Mouse (Mus musculus): ENCODE measurements around the gene Myl6. TPM values are rescaled to one million over a fixed set of nuclear protein-coding genes. Genes with fewer than 3 reads are reported as not detected.
A peak's percentile ranks its signal among the peaks of the same experiment; 100 is the strongest.

Myl6 gene
- polyA plus RNA-seq, 1 experiment from 2014 or later, result 685 TPM

DNA sequence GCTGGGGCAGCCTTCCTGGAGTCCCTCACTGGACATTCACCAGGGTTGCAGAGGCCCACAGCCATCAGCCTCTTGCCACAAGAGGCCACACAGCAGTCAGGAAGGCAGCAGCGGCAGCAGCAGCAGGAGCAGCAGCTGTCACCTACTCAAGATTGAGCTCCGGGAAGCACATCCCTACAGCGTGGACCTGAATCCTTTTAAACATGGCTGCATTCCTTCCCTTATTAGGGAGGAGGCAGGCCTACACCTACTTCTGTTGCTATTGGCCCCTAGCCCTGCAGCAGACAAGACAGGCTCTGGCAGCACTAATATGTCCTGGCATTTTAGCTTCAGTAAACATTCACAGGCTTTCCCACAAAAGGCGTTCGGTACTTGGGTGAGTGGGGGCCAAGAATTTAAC, 3.7 kb downstream of the Myl6 start:
- Histone ChIP-seq H3K27me3 (replicated peaks; ENCODE audit: control insufficient read depth, insufficient read depth, low read length) (no peaks in the 10 kb centered on the region), H3K4me1 (replicated peaks; ENCODE audit: control insufficient read depth, insufficient read depth, low read length) (peaks cover 36% of the 10 kb centered on the region), H3K27ac (ENCODE audit: low read depth, low read length) (no peak overlapping the region; the same call in 1 of the 2 replicates), H3K4me3 (ENCODE audit: low read depth, low read length) (no peak overlapping the region), H3K36me3 (ENCODE audit: control insufficient read depth, insufficient read depth, low read length) (peaks cover 45% of the 10 kb centered on the region), H3K9me3 (ENCODE audit: control insufficient read depth, low read length) (no peaks in the 10 kb centered on the region), H3K4me2 (no peak overlapping the region), H3K9ac (ENCODE audit: low read depth, low read length) (peak overlapping the region; percentile 5; the same call in 1 of the 2 replicates)
- ATAC-seq (replicated peaks; ENCODE audit: low FRiP score), result no peak
- DNase-seq (ENCODE audit: low spot score), result no peak
- WGBS, result 56% methylated on average over 5 of the region's 5 CpGs

DNA sequence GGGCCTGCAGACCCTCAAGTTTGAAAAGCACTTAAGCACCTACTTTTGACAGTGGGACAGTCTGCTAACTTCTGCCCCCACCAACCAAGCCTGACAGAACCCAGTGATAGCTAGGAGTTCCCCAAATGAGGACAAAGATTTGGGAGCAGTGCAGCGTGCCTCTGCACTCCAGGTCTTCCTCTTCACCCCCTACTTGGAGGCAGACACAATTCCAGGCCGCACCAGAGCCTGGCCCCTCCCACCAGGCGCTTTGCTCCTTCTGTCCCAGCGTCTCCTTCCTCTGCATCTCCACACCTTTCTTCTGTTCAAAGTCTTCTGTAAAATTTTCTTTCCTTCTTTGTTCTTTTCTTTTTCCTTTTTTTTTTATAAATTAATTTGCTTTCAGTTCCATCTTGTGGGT, 4.2 kb downstream of the Myl6 start:
- Histone ChIP-seq H3K27me3 (replicated peaks; ENCODE audit: control insufficient read depth, insufficient read depth, low read length) (no peaks in the 10 kb centered on the region), H3K9ac (ENCODE audit: low read depth, low read length) (no peak overlapping the region), H3K36me3 (ENCODE audit: control insufficient read depth, insufficient read depth, low read length) (peaks cover 45% of the 10 kb centered on the region), H3K9me3 (ENCODE audit: control insufficient read depth, low read length) (no peaks in the 10 kb centered on the region), H3K4me1 (replicated peaks; ENCODE audit: control insufficient read depth, insufficient read depth, low read length) (peaks cover 31% of the 10 kb centered on the region), H3K4me2 (no peak overlapping the region), H3K4me3 (ENCODE audit: low read depth, low read length) (0 out of 2 replicates have a peak overlapping the region, but pooled peaks have one; percentile 3), H3K27ac (ENCODE audit: low read depth, low read length) (no peak overlapping the region; the same call in 1 of the 2 replicates)
- ATAC-seq (replicated peaks; ENCODE audit: low FRiP score) (no peak), DNase-seq (ENCODE audit: low spot score) (no peak)
- WGBS, result 66% methylated on average over 4 of the region's 4 CpGs

DNA sequence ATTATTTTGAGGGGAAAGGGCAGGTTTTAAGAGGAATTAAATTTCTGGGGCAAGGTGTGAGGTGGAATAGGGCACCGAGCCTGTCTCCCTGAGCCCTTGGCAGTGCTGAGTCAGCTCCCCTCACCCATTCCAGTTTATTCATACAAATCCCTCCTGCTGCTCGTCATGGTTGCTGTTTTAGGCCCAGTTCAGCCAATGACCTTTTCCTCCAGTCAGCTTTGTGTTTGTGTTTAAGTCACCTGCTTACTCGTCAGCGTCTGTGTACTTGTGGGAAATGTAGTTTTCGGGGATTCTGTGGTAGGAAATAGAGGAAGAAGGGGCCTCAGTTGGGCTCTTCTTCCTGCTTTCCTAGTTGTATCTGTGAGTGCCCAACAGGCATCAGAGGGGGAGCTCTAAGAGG, 4.6 kb downstream of the Myl6 start:
- H3K36me3 ChIP-seq (ENCODE audit: control insufficient read depth, insufficient read depth, low read length), result peaks cover 46% of the 10 kb centered on the region
- H3K9me3 ChIP-seq (ENCODE audit: control insufficient read depth, low read length), result no peaks in the 10 kb centered on the region
- no peaks in the 10 kb centered on the region for H3K27me3 ChIP-seq (replicated peaks; ENCODE audit: control insufficient read depth, insufficient read depth, low read length)
- H3K27ac ChIP-seq (ENCODE audit: low read depth, low read length), result peak overlapping the region; percentile 7; the same call in 1 of the 2 replicates
- WGBS, result 67% methylated on average over 5 of the region's 5 CpGs
- no peak overlapping the region for H3K4me3 ChIP-seq (ENCODE audit: low read depth, low read length)
- ATAC-seq (replicated peaks; ENCODE audit: low FRiP score), result no peak
- H3K9ac ChIP-seq (ENCODE audit: low read depth, low read length), result no peak overlapping the region
- no peak for DNase-seq (ENCODE audit: low spot score)
- peaks cover 28% of the 10 kb centered on the region for H3K4me1 ChIP-seq (replicated peaks; ENCODE audit: control insufficient read depth, insufficient read depth, low read length)
- no peak overlapping the region for H3K4me2 ChIP-seq

DNA sequence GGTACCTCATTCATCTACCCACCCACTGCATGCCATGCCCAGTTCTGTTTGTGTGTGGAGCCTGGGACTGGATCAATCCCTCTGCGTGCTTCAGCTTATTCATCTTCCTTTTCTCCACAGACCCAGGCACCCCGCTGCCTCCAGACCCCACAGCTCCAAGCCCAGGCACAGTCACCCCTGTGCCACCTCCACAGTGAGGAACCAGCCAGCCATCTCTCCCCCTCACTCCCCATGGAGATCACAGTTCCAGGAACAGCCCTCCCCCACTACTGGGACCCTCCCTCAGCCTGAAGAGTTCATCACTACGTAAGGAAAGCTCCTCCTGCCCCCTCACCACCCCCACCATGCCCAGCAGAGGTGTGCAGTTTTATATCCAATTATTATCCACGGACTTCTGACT, 5.2 kb downstream of the Myl6 start:
- Histone ChIP-seq H3K9me3 (ENCODE audit: control insufficient read depth, low read length) (no peaks in the 10 kb centered on the region), H3K4me1 (replicated peaks; ENCODE audit: control insufficient read depth, insufficient read depth, low read length) (peaks cover 28% of the 10 kb centered on the region), H3K9ac (ENCODE audit: low read depth, low read length) (no peak overlapping the region), H3K27ac (ENCODE audit: low read depth, low read length) (no peak overlapping the region), H3K4me2 (no peak overlapping the region), H3K4me3 (ENCODE audit: low read depth, low read length) (no peak overlapping the region), H3K27me3 (replicated peaks; ENCODE audit: control insufficient read depth, insufficient read depth, low read length) (no peaks in the 10 kb centered on the region), H3K36me3 (ENCODE audit: control insufficient read depth, insufficient read depth, low read length) (peaks cover 50% of the 10 kb centered on the region)
- DNase-seq (ENCODE audit: low spot score) (no peak), ATAC-seq (replicated peaks; ENCODE audit: low FRiP score) (no peak)
- 83% methylated on average over 4 of the region's 4 CpGs for WGBS

DNA sequence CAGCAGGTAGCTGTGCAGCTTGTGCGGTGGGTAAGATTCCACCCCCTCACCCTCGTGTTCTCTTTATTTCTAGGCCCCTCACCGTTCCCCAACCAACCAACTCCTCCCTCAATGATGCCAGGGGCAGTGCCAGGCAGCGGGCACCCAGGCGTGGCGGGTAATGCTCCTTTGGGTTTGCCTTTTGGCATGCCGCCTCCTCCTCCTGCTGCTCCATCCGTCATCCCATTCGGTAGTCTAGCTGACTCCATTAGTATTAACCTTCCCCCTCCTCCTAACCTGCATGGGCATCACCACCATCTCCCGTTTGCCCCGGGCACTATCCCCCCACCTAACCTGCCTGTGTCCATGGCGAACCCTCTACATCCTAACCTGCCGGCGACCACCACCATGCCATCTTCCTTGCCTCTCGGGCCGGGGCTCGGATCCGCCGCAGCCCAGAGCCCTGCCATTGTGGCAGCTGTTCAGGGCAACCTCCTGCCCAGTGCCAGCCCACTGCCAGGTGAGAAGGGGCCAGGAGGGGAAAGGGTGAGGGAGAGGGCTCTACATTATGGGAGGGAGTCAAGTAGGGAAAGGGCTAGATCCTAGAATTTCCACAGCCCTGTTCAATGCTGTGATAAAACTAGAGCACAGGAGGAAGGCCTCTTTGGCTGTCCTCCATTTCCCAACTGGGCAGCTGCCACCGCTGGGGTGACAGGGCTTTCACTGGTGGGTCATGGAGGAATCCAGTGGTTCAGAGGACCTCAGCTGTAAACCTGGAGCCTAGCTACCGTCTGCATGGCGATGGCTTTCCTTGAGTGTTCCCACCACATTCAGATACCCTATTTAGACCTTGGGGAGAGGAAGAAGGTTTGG, 5.9 kb downstream of the Myl6 start:
- no peak overlapping the region for H3K4me3 ChIP-seq (ENCODE audit: low read depth, low read length)
- H3K27me3 ChIP-seq (replicated peaks; ENCODE audit: control insufficient read depth, insufficient read depth, low read length), result no peaks in the 10 kb centered on the region
- H3K9ac ChIP-seq (ENCODE audit: low read depth, low read length), result no peak overlapping the region
- 93% methylated on average over 22 of the region's 22 CpGs for WGBS
- H3K27ac ChIP-seq (ENCODE audit: low read depth, low read length), result no peak overlapping the region
- peaks cover 28% of the 10 kb centered on the region for H3K4me1 ChIP-seq (replicated peaks; ENCODE audit: control insufficient read depth, insufficient read depth, low read length)
- peaks cover 56% of the 10 kb centered on the region for H3K36me3 ChIP-seq (ENCODE audit: control insufficient read depth, insufficient read depth, low read length)
- no peaks in the 10 kb centered on the region for H3K9me3 ChIP-seq (ENCODE audit: control insufficient read depth, low read length)
- ATAC-seq (replicated peaks; ENCODE audit: low FRiP score) (no peak), DNase-seq (ENCODE audit: low spot score) (no peak)
- H3K4me2 ChIP-seq, result no peak overlapping the region

DNA sequence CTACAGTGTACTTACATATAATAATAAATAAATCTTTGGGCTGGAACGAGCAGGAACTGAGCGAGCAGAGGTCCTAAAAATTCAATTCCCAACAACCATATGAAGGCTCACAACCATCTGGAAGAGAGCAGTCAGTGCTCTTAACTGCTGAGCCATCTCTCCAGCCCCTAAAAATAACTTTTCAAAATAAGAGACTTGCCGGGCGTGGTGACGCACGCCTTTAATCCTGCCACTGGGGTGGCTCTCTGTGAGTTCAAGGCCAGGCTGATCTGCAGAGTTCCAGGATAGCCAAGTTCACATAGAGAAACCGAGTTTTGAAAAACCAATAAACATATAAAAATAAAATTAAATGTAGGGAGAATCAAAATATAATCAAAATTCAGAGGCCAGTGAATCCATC, 7.6 kb downstream of the Myl6 start:
- Histone ChIP-seq H3K36me3 (ENCODE audit: control insufficient read depth, insufficient read depth, low read length) (peaks cover 70% of the 10 kb centered on the region), H3K4me2 (no peak overlapping the region), H3K4me1 (replicated peaks; ENCODE audit: control insufficient read depth, insufficient read depth, low read length) (peaks cover 14% of the 10 kb centered on the region), H3K4me3 (ENCODE audit: low read depth, low read length) (no peak overlapping the region), H3K9me3 (ENCODE audit: control insufficient read depth, low read length) (no peaks in the 10 kb centered on the region), H3K9ac (ENCODE audit: low read depth, low read length) (no peak overlapping the region), H3K27me3 (replicated peaks; ENCODE audit: control insufficient read depth, insufficient read depth, low read length) (no peaks in the 10 kb centered on the region), H3K27ac (ENCODE audit: low read depth, low read length) (no peak overlapping the region)
- DNase-seq (ENCODE audit: low spot score) (no peak), ATAC-seq (replicated peaks; ENCODE audit: low FRiP score) (no peak)
- WGBS, result 80% methylated on average over 7 of the region's 7 CpGs

DNA sequence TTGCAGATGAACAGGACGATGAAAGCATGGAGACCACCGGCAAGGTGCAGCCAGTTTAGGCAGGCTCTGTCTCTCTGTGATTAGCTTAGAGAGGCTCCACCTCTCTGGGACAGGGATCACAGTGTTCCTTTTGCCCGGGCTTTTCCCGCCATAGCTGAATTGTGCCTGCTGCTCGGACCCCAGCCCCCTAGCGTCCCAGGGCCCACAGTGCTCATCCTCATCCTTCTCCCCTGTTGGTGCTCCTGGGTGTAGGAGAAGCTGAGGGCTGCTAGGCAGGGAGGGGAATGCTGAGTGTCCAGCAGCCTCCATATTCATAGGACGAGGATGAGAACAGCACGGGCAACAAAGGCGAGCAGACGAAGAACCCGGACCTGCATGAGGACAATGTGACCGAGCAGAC, 19.6 kb downstream of the Myl6 start:
- ATAC-seq (replicated peaks; ENCODE audit: low FRiP score), result no peak

DNA sequence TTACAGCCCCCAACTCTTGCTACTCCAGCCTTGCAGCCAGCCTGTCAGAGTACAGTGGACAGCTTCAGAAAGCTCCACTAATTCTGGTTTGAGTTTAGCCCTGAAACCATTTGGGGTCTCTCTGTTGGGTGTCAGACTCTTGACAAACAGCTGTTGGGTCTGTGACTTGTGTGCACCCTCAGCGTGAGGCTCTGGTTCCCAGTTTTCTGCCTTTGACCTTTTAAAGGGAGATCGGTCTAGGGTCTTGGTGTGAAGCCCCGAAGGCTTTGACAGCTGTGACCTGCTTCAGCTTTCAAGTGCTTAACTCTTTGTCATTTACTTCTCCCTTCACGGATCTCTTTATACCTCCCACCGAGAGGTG, 33.7 kb downstream of the Myl6 start:
- Histone ChIP-seq H3K4me3 (ENCODE audit: low read depth, low read length) (peak overlapping the region; percentile 97), H3K4me2 (peak overlapping the region; percentile 76), H3K4me1 (replicated peaks; ENCODE audit: control insufficient read depth, insufficient read depth, low read length) (peaks cover 12% of the 10 kb centered on the region; the same call in 1 of the 2 replicates), H3K27ac (ENCODE audit: low read depth, low read length) (peak overlapping the region; percentile 98), H3K9me3 (ENCODE audit: control insufficient read depth, low read length) (no peaks in the 10 kb centered on the region), H3K36me3 (ENCODE audit: control insufficient read depth, insufficient read depth, low read length) (peaks cover 18% of the 10 kb centered on the region), H3K9ac (ENCODE audit: low read depth, low read length) (peak overlapping the region; percentile 88), H3K27me3 (replicated peaks; ENCODE audit: control insufficient read depth, insufficient read depth, low read length) (no peaks in the 10 kb centered on the region)
- DNase-seq (ENCODE audit: low spot score), result no peak
- no peak for ATAC-seq (replicated peaks; ENCODE audit: low FRiP score)
- WGBS, result 22% methylated on average over 5 of the region's 5 CpGs

More for the DNA sequence above, 19.6 kb downstream of the Myl6 start:
- no peak overlapping the region for H3K9ac ChIP-seq (ENCODE audit: low read depth, low read length)
- DNase-seq (ENCODE audit: low spot score), result no peak
- no peak overlapping the region for H3K4me2 ChIP-seq
- no peaks in the 10 kb centered on the region for H3K27me3 ChIP-seq (replicated peaks; ENCODE audit: control insufficient read depth, insufficient read depth, low read length)
- no peaks in the 10 kb centered on the region for H3K4me1 ChIP-seq (replicated peaks; ENCODE audit: control insufficient read depth, insufficient read depth, low read length)
- WGBS, result 89% methylated on average over 12 of the region's 12 CpGs
- H3K9me3 ChIP-seq (ENCODE audit: control insufficient read depth, low read length), result no peaks in the 10 kb centered on the region
- H3K27ac ChIP-seq (ENCODE audit: low read depth, low read length), result no peak overlapping the region
- peaks cover 47% of the 10 kb centered on the region for H3K36me3 ChIP-seq (ENCODE audit: control insufficient read depth, insufficient read depth, low read length)
- H3K4me3 ChIP-seq (ENCODE audit: low read depth, low read length), result no peak overlapping the region

All from liver, embryonic 11.5 days (tissue).